8 mouse cellular contexts compared by ENCODE assay signal in genomic region chr2:131177932-131178331, GRCm38 (mm10). TPM values are rescaled to one million over a fixed set of nuclear protein-coding genes. Genes with fewer than 3 reads are reported as not detected.
DNase-seq lines count a peak whose midpoint lies in the region; ATAC-seq and TF ChIP-seq lines count a peak whose summit lies in the region.

No protein-coding gene starts in this region.

- WGBS in forebrain, embryonic 13.5 days = 86% methylated on average over 9 of the region's 9 CpGs
- WGBS in kidney, postnatal 0 days = 61% methylated on average over 9 of the region's 9 CpGs
- WGBS in neural tube, embryonic 13.5 days = 84% methylated on average over 9 of the region's 9 CpGs

- H3K36me3 ChIP-seq in forebrain, embryonic 13.5 days (ENCODE audit: poor library complexity, severe bottlenecking) = peaks cover 15% of the 10 kb centered on the region; the same call in 1 of the 2 replicates
- no peaks in the 10 kb centered on the region for H3K36me3 ChIP-seq in kidney, postnatal 0 days (ENCODE audit: insufficient read depth, low read length)
- peaks cover 8% of the 10 kb centered on the region for H3K36me3 ChIP-seq in neural tube, embryonic 13.5 days

- peaks cover 55% of the 10 kb centered on the region for H3K4me1 ChIP-seq in forebrain, embryonic 13.5 days
- H3K4me1 ChIP-seq in kidney, postnatal 0 days (replicated peaks; ENCODE audit: insufficient read depth, low read length) = peaks cover 33% of the 10 kb centered on the region
- H3K4me1 ChIP-seq in neural tube, embryonic 13.5 days (replicated peaks) = peaks cover 58% of the 10 kb centered on the region

- peak overlapping the region; percentile 15; the same call in 1 of the 2 replicates for H3K27ac ChIP-seq in left cerebral cortex, adult 2 months
- H3K27ac ChIP-seq in forebrain, embryonic 13.5 days = no peak overlapping the region
- peak overlapping the region; percentile 71; the same call in 1 of the 2 replicates for H3K27ac ChIP-seq in kidney, postnatal 0 days
- peak overlapping the region; percentile 49 for H3K27ac ChIP-seq in neural tube, embryonic 13.5 days (replicated peaks)

- no peak for DNase-seq in left cerebral cortex, adult 2 months (ENCODE audit: extremely low spot score in 1 of 2, low spot score in 2 of 2)
- DNase-seq in left cerebral cortex, postnatal 4 days = no peak
- DNase-seq in kidney, postnatal 0 days (ENCODE audit: low spot score) = no peak
- no peak for DNase-seq in adrenal gland, postnatal 4 days (ENCODE audit: low spot score in 2 of 2)
- no peak for DNase-seq in ovary, postnatal 36 days (ENCODE audit: low spot score)
- DNase-seq in retina, postnatal 1 day = no peak

- peak overlapping the region; percentile 95 for H3K4me2 ChIP-seq in forebrain, embryonic 13.5 days
- H3K4me2 ChIP-seq in kidney, postnatal 0 days (ENCODE audit: low read length) = peak overlapping the region; percentile 96
- H3K4me2 ChIP-seq in neural tube, embryonic 13.5 days = peak overlapping the region; percentile 87

- intact Hi-C loops in left cerebral cortex, adult 2 months (cut with DNase I) = loop anchor here (5.0 kb wide), 1 partner anchor 34 kb away; no protein-coding TSS in a partner anchor
- intact Hi-C loops in left cerebral cortex, postnatal 4 days (cut with DNase I) = no loop called here

- no peak for TF ChIP-seq CTCF in left cerebral cortex, adult 2 months (IDR thresholded peaks at IDR 0.05)
- no peak for TF ChIP-seq CTCF in kidney, postnatal 0 days (IDR thresholded peaks at IDR 0.05; ENCODE audit: low read depth)

- peak overlapping the region; percentile 80 for H3K4me3 ChIP-seq in left cerebral cortex, adult 2 months
- H3K4me3 ChIP-seq in forebrain, embryonic 13.5 days = peak overlapping the region; percentile 91
- H3K4me3 ChIP-seq in kidney, postnatal 0 days (replicated peaks; ENCODE audit: low read depth, low read length) = peak overlapping the region; percentile 69
- peak overlapping the region; percentile 93 for H3K4me3 ChIP-seq in neural tube, embryonic 13.5 days

- ATAC-seq in forebrain, embryonic 13.5 days = no peak
- no peak for ATAC-seq in kidney, postnatal 0 days (replicated peaks; ENCODE audit: low FRiP score, low read depth)
- ATAC-seq in neural tube, embryonic 13.5 days (ENCODE audit: low read depth) = no peak

- H3K9ac ChIP-seq in forebrain, embryonic 13.5 days = peak overlapping the region; percentile 98
- H3K9ac ChIP-seq in kidney, postnatal 0 days (ENCODE audit: low read depth, low read length) = peak overlapping the region; percentile 44; the same call in 1 of the 2 replicates
- H3K9ac ChIP-seq in neural tube, embryonic 13.5 days = peak overlapping the region; percentile 92

- peaks cover 7% of the 10 kb centered on the region for H3K27me3 ChIP-seq in forebrain, embryonic 13.5 days
- no peaks in the 10 kb centered on the region for H3K27me3 ChIP-seq in kidney, postnatal 0 days (ENCODE audit: insufficient read depth, low read length)
- H3K27me3 ChIP-seq in neural tube, embryonic 13.5 days = peaks cover 9% of the 10 kb centered on the region

- no peaks in the 10 kb centered on the region for H3K9me3 ChIP-seq in forebrain, embryonic 13.5 days (replicated peaks)
- H3K9me3 ChIP-seq in kidney, postnatal 0 days (replicated peaks; ENCODE audit: low read length) = no peaks in the 10 kb centered on the region
- no peaks in the 10 kb centered on the region for H3K9me3 ChIP-seq in neural tube, embryonic 13.5 days

RNA-seq across cellular contexts. Expression of gene Cenpb, which starts 1.9 kb away (rescaled TPM):
- total RNA-seq in left cerebral cortex, adult 2 months (2021) = 10 to 100 TPM; 65.3 to 69.8 TPM
- 100 to 1,000 TPM; 103 to 108 TPM for total RNA-seq in left cerebral cortex, postnatal 4 days (2021)
- 14.8 and 15.3 TPM in 2 replicates for polyA plus RNA-seq in forebrain, embryonic 13.5 days (2015; fragmentation: Nextera tagmentation; extraction: Ambion mirVana)
- 13.1 and 15.3 TPM in 2 replicates for polyA plus RNA-seq in kidney, postnatal 0 days (2015; fragmentation: Nextera tagmentation; extraction: Ambion mirVana)
- 12.6 and 12.7 TPM in 2 replicates for polyA plus RNA-seq in neural tube, embryonic 13.5 days (2015; fragmentation: Nextera tagmentation; extraction: Ambion mirVana)
- total RNA-seq in adrenal gland, postnatal 4 days (2021) = 10 to 100 TPM; 81.8 to 84.8 TPM

RNA-seq across cellular contexts. Expression of gene Cdc25b, which starts 8.8 kb away (rescaled TPM):
- total RNA-seq in left cerebral cortex, adult 2 months (2021) = 10 to 100 TPM; 19.8 to 22.2 TPM
- 10 to 100 TPM; 25.1 to 30.1 TPM for total RNA-seq in left cerebral cortex, postnatal 4 days (2021)
- 52.0 and 59.7 TPM in 2 replicates for polyA plus RNA-seq in forebrain, embryonic 13.5 days (2015; fragmentation: Nextera tagmentation; extraction: Ambion mirVana)
- polyA plus RNA-seq in kidney, postnatal 0 days (2015; fragmentation: Nextera tagmentation; extraction: Ambion mirVana) = 36.1 and 39.0 TPM in 2 replicates
- polyA plus RNA-seq in neural tube, embryonic 13.5 days (2015; fragmentation: Nextera tagmentation; extraction: Ambion mirVana) = 32.5 and 40.3 TPM in 2 replicates
- total RNA-seq in adrenal gland, postnatal 4 days (2021) = 10 to 100 TPM; 28.8 to 40.0 TPM

RNA-seq across cellular contexts. Expression of gene Spef1, which starts 9.2 kb away (rescaled TPM):
- 10 to 100 TPM; 10.9 to 11.0 TPM for total RNA-seq in left cerebral cortex, adult 2 months (2021)
- total RNA-seq in left cerebral cortex, postnatal 4 days (2021) = 10 to 100 TPM; 25.2 to 31.6 TPM
- 12.5 and 12.6 TPM in 2 replicates for polyA plus RNA-seq in forebrain, embryonic 13.5 days (2015; fragmentation: Nextera tagmentation; extraction: Ambion mirVana)
- polyA plus RNA-seq in kidney, postnatal 0 days (2015; fragmentation: Nextera tagmentation; extraction: Ambion mirVana) = 3.7 and 4.0 TPM in 2 replicates
- 6.9 and 7.9 TPM in 2 replicates for polyA plus RNA-seq in neural tube, embryonic 13.5 days (2015; fragmentation: Nextera tagmentation; extraction: Ambion mirVana)
- 1 to 10 TPM; 5.8 to 6.7 TPM for total RNA-seq in adrenal gland, postnatal 4 days (2021)

RNA-seq across cellular contexts. Expression of gene 1700037H04Rik, which starts 18.1 kb away (rescaled TPM):
- 10 to 100 TPM; 63.7 to 76.7 TPM for total RNA-seq in left cerebral cortex, adult 2 months (2021)
- total RNA-seq in left cerebral cortex, postnatal 4 days (2021) = 10 to 100 TPM; 57.3 to 59.2 TPM
- polyA plus RNA-seq in forebrain, embryonic 13.5 days (2015; fragmentation: Nextera tagmentation; extraction: Ambion mirVana) = 97.1 and 99.3 TPM in 2 replicates
- 84.8 and 91.5 TPM in 2 replicates for polyA plus RNA-seq in kidney, postnatal 0 days (2015; fragmentation: Nextera tagmentation; extraction: Ambion mirVana)
- polyA plus RNA-seq in neural tube, embryonic 13.5 days (2015; fragmentation: Nextera tagmentation; extraction: Ambion mirVana) = 88.3 and 99.0 TPM in 2 replicates
- 10 to 100 TPM; 42.1 to 47.4 TPM for total RNA-seq in adrenal gland, postnatal 4 days (2021)

RNA-seq across cellular contexts. Expression of gene Ap5s1, which starts 28.9 kb away (rescaled TPM):
- total RNA-seq in left cerebral cortex, adult 2 months (2021) = 10 to 100 TPM; 21.7 to 28.7 TPM
- 10 to 100 TPM; 17.9 to 18.5 TPM for total RNA-seq in left cerebral cortex, postnatal 4 days (2021)
- polyA plus RNA-seq in forebrain, embryonic 13.5 days (2015; fragmentation: Nextera tagmentation; extraction: Ambion mirVana) = 31.3 and 32.4 TPM in 2 replicates
- polyA plus RNA-seq in kidney, postnatal 0 days (2015; fragmentation: Nextera tagmentation; extraction: Ambion mirVana) = 29.9 and 33.4 TPM in 2 replicates
- polyA plus RNA-seq in neural tube, embryonic 13.5 days (2015; fragmentation: Nextera tagmentation; extraction: Ambion mirVana) = 30.9 and 39.7 TPM in 2 replicates
- 10 to 100 TPM; 23.9 to 24.8 TPM for total RNA-seq in adrenal gland, postnatal 4 days (2021)

Comparison
In these comparisons a context has a peak if more than half of its experiments do, and no peak if none do; other contexts are left out.
1. H3K9ac ChIP-seq: peak in every context shown above with its lines; median percentile 98 in forebrain, embryonic 13.5 days; 92 in neural tube, embryonic 13.5 days; 44 in kidney, postnatal 0 days.